Mouse (Mus musculus): Measurements from ENCODE around the gene Speg.
A peak's percentile ranks its signal among the peaks of the same experiment; 100 is the strongest.

Gene Speg

GRCm38 (mm10) chr1:75374950-75375936 lies at the start of gene Speg:
Gene Speg (plus strand): TSS chr1:75375297.
- DNase-seq (ENCODE audit: low spot score): no peak

GRCm38 (mm10) chr1:75327461-75327860 lies 47.6 kb upstream of the Speg start:
- no peak for DNase-seq (ENCODE audit: low spot score)

DNA sequence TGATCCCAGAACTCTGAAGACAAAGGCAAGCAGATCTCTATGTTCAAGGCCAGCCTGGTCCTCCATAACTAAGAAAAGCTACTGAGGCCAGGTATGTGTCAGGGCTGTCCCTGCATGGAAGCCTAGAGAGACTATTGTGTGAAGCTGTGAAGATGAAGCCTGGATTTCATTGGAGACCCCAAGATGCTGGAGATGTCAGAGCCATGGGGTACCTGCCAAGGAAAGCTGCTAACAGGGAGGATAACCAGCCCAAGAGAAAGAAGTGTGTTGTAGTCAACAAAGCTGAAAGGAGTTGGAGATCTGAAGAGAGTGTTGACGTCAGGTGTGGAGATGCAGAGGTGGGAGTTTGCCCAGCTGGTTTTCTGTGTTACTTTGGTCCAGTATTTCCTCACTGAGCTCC lies 43.8 kb upstream of the Speg start:
- DNase-seq (ENCODE audit: low spot score): no peak

- DNase-seq (ENCODE audit: low spot score): no peak
These were observed 38.6 kb upstream of the Speg start for GRCm38 (mm10) chr1:75336461-75336860.

DNA sequence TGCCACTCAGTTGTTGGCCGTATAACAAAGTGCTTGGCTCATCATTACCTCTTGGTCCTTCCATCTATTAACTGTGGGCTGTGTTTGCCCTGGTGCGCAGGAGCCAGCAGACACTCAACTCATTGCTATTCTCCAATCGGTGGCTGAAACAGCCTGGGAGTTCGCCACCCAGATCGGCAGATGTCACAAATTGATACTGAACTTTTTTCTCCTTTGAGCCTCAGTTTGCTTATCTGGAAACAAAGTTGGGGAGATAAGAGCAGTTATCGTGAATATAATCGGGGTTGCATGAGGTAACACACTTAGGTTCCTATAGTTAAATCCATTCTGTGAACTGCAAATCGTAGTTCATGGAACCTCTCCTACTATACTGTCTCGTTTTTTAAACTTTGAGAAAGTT lies 38.0 kb upstream of the Speg start:
- no peak for DNase-seq (ENCODE audit: low spot score)

- no peak for DNase-seq (ENCODE audit: low spot score)
These were observed 36.9 kb upstream of the Speg start for GRCm38 (mm10) chr1:75338091-75338694.

GRCm38 (mm10) chr1:75339337-75339736 lies 35.8 kb upstream of the Speg start:
- no peak for DNase-seq (ENCODE audit: low spot score)

DNA sequence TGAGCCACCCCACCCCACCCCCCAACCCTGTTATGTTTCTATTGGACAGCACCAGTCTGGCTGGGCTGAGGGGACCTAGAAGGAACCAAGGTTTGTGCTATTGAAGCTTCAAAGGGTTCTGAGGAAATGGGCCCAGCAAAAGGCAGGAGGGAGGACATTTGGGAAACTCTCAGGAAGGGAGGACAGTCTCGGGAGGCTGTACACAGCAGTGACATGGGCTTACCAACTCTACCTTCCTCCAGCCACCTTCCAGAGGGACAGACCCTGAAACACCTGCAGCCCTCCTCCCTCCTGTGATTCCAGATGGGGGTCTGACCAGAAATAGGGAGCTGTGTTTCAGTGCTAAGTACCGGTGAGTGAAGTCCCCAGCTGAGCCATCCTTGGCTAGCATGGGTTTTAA lies 34.6 kb upstream of the Speg start:
- no peak for DNase-seq (ENCODE audit: low spot score)

GRCm38 (mm10) chr1:75342874-75343416 lies 32.2 kb upstream of the Speg start:
- DNase-seq (ENCODE audit: low spot score): peak; percentile 79

GRCm38 (mm10) chr1:75344291-75345035 lies 30.6 kb upstream of the Speg start:
- no peak for DNase-seq (ENCODE audit: low spot score)

DNA sequence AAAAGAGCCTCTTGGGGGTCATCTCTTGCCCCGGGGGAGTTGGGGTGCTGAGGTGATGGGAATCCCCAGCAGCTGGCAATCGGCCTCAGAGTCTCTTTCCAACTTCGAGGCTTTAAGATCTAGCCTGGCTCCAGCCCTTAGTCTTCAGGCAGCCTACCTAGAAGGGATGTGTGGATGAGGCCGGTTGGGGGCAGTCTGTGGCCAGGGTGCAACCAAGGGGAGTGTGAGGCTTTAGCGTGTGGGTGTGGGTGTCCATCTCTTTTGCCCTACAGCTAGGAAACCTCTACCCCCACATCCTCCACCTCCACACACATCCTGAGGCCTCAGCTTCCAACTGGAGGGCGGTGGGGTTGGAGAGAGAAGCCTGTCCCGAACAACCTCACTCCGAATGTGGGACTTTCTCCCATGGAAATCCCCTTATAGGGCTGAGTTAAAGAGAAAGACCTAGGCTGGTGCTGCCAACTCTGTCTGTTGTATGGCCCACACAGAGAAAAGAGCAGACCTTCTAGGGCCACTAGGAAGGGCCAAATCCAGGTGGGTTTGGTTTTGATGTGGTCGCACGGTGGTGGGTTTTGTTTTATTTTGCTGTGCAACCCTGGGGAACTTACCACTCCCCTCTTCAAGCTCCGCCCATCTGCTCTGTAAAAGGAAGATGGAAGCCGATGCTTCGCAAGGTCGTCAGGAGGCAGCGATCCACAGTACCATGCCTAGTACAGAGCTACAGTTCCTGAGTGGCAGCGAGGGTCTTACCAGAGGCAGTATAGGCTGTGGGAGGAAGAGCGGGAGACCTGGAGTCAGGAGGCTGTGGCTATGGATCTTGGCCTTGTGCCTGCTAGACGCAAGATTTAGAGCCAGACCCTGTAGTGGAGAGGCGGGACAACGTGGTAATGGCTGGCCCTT lies 29.8 kb upstream of the Speg start:
- no peak for DNase-seq (ENCODE audit: low spot score)

DNA sequence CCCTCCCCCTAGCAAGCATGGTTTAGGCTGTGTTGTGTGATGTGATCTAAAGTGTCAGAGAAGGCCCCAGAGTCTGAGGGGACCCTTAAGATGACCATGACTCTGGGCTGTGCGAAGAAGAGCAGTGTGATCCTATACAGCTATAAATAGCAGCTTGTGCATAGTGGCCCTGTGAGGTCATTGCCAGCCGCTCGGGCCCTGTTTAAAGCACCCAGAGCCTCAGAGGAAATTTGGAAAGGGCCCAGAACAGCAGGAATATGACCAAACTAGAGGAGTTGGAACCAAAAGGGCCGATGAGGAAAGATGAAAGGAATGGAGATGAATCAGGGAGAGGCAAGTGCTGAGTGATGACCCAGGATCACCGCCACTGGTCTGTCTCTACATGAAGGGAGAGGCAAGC lies 27.8 kb upstream of the Speg start:
- no peak for DNase-seq (ENCODE audit: low spot score)

GRCm38 (mm10) chr1:75349275-75349674 lies 25.8 kb upstream of the Speg start:
- no peak for DNase-seq (ENCODE audit: low spot score)

DNA sequence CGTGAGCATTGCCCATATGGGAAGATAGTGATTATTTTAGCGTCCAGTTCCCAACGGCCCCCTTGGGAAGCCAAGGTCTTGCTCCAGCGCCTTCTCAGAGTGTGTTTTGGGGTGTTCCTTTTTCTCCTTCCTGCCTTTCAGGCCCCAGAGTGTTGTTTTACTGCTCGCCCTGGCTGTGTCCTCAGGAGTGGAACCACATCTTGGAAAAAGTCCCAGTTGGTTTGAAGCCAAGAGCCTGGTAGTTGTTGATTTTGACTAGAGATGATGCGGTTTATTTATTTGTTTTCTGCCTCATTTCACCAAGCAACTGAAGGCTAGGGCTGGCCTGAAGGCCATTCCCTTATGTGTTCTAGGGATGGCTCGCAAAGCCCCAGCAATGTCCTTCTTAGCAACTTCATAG lies 17.8 kb upstream of the Speg start:
- DNase-seq (ENCODE audit: low spot score): no peak

- DNase-seq (ENCODE audit: low spot score): no peak
These were observed 17.1 kb upstream of the Speg start for GRCm38 (mm10) chr1:75358009-75358408.

DNA sequence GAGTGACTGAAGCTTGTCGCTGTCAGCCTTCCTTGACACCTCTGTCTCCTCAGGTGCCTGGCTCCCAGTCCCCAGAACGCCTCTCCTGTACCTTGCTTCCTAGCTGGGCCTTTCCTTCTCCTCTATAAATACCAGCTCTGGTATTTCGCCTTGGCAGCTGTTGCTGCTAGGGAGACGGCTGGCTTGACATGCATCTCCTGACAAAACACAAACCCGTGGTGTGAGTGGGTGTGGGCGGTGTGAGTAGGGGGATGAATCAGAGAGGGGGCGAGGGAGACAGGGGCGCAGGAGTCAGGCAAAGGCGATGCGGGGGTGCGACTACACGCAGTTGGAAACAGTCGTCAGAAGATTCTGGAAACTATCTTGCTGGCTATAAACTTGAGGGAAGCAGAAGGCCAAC lies 15.8 kb upstream of the Speg start:
- no peak for DNase-seq (ENCODE audit: low spot score)

- no peak for DNase-seq (ENCODE audit: low spot score)
These were observed 14.7 kb upstream of the Speg start, which contains the start of gene Des for GRCm38 (mm10) chr1:75360112-75361031. Gene Des (plus strand): TSS chr1:75360329.

- no peak for DNase-seq (ENCODE audit: low spot score)
These were observed 14.0 kb upstream of the Speg start for GRCm38 (mm10) chr1:75361123-75361522.

GRCm38 (mm10) chr1:75361750-75362149 lies 13.3 kb upstream of the Speg start:
- no peak for DNase-seq (ENCODE audit: low spot score)

DNA sequence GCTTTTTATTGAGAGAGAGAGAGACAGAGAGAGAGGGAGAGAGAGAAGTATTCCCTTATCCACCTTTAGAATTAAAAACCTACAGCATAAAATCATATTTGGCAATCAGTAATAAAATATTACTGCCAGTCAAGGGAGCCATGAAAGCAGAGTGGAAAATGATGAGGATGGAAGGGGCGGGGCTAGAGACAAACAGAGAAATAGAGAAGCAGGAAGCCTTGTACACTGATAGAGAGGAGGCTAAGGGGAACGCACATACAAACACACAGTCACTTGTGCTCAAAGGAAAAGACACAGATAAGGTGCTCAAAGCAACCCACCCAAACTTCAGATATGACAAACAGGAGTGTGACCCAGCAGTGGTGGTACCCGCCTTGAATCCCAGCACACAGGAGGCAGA lies 11.2 kb upstream of the Speg start:
- DNase-seq (ENCODE audit: low spot score): no peak
